Mouse (Mus musculus) right cerebral cortex, postnatal 10 days (tissue): ENCODE data around the gene Tinf2.

Experiments used
- DNase-seq, 2 experiments: peaks; one replicate each; pipeline ENCODE4 v3.0.0; 2021; ENCODE audit warnings: low spot score in 2 of 2

Gene Tinf2

GRCm38 (mm10) chr14:55637795-55638194 lies 43.8 kb downstream of the Tinf2 start, which contains the start of gene Gm49378:
TSS of gene Gm49378 (minus strand) at chr14:55637895.
- DNase-seq = no peak

GRCm38 (mm10) chr14:55635523-55636007 lies 46.1 kb downstream of the Tinf2 start, which contains the start of gene Ipo4:
TSS of gene Ipo4 (minus strand) at chr14:55635957.
- peak; percentile 94 to 95 for DNase-seq

GRCm38 (mm10) chr14:55634874-55635522 lies 46.6 kb downstream of the Tinf2 start:
- peak; percentile 47 to 54 for DNase-seq

- DNase-seq = no peak
Observed at GRCm38 (mm10) chr14:55629312-55629711, 52.3 kb downstream of the Tinf2 start.

GRCm38 (mm10) chr14:55628077-55628827 lies 53.4 kb downstream of the Tinf2 start:
- DNase-seq = no peak
